Mouse (Mus musculus) liver, embryonic 16.5 days (tissue): ENCODE data around the gene Arl15. TPM values are rescaled to one million over a fixed set of nuclear protein-coding genes. Genes with fewer than 3 reads are reported as not detected.

Experiments
- ATAC-seq: fragments of 200-750 bp; cut with Nextera tagmentation; 2 replicates; pipeline ENCODE4 v1.8.0; 2017; ENCODE audit warnings: low read depth, mild to moderate bottlenecking, moderate number of reproducible peaks, moderate library complexity
- H3K27ac ChIP-seq: fragments of 300-500 bp; sonication (generic); 2 replicates; pipeline ENCODE4 v1.5.1; 2014; ENCODE audit warnings: mild to moderate bottlenecking, low read length
- H3K27me3 ChIP-seq: fragments of 300-500 bp; sonication (generic); 2 replicates; pipeline ENCODE4 v1.6.1; 2014; ENCODE audit warnings: low read depth, low read length, mixed read lengths; ENCODE audit not compliant: control insufficient read depth, insufficient read depth
- H3K36me3 ChIP-seq: fragments of 300-500 bp; sonication (generic); 2 replicates; pipeline ENCODE4 v1.6.1; 2014; ENCODE audit warnings: mild to moderate bottlenecking; ENCODE audit not compliant: control insufficient read depth, insufficient read depth
- H3K4me1 ChIP-seq: fragments of 300-500 bp; sonication (generic); 2 replicates; pipeline ENCODE4 v1.6.1; 2014; ENCODE audit warnings: low read depth, low read length, mixed read lengths; ENCODE audit not compliant: control insufficient read depth
- H3K4me2 ChIP-seq: fragments of 300-500 bp; sonication (generic); 2 replicates; pipeline ENCODE4 v1.6.1; 2014; ENCODE audit warnings: low read depth, low read length, mixed read lengths
- H3K4me3 ChIP-seq: fragments of 300-500 bp; sonication (generic); 2 replicates; pipeline ENCODE4 v1.5.1; 2014; ENCODE audit warnings: low read depth, mild to moderate bottlenecking, low read length
- H3K9ac ChIP-seq: fragments of 300-500 bp; sonication (generic); 2 replicates; pipeline ENCODE4 v1.6.1; 2014; ENCODE audit warnings: low read depth, low read length
- H3K9me3 ChIP-seq: fragments of 300-500 bp; sonication (generic); replicated peaks from 2 replicates; pipeline ENCODE4 v1.6.1; 2016; ENCODE audit warnings: low read length; ENCODE audit not compliant: control insufficient read depth
- whole genome bisulfite sequencing: fragments of 180-500 bp; shearing (Covaris S2); extraction: QIAGEN DNeasy Blood & Tissue Kit; methylation state at CpG from one replicate; pipeline ENCODE4 v1.1.7; 2014; ENCODE audit not compliant: insufficient replicate concordance; 5-methylcytosine and 5-hydroxymethylcytosine counted together
- polyA plus RNA-seq: library from polyadenylated mRNA; unstranded; fragments of >200 nt; fragmentation: Nextera tagmentation; extraction: Ambion mirVana; gene quantifications from 2 replicates; pipeline ENCODE4 v1.2.1, GENCODE M21; 2015

Arl15 gene
- polyA plus RNA-seq, 1 experiment from 2014 or later = 2.9 TPM

GRCm38 (mm10) chr13:113858667-113859391 is 64.5 kb downstream of the Arl15 start:
- peak overlapping the region; percentile 39 for H3K4me3 ChIP-seq
- H3K27ac ChIP-seq = peak overlapping the region; percentile 59
- 26% methylated on average over 13 of the region's 13 CpGs for WGBS
- peak; percentile 92 for ATAC-seq
- no peaks in the 10 kb centered on the region for H3K36me3 ChIP-seq
- no peaks in the 10 kb centered on the region for H3K27me3 ChIP-seq
- H3K9ac ChIP-seq = no peak overlapping the region
- peak overlapping the region; percentile 59 for H3K4me2 ChIP-seq
- H3K9me3 ChIP-seq = no peaks in the 10 kb centered on the region
- H3K4me1 ChIP-seq = peaks cover 40% of the 10 kb centered on the region

- H3K36me3 ChIP-seq = no peaks in the 10 kb centered on the region
- H3K9me3 ChIP-seq = no peaks in the 10 kb centered on the region
- 36% methylated on average over 11 of the region's 11 CpGs for WGBS
- no peak overlapping the region for H3K9ac ChIP-seq
- H3K4me3 ChIP-seq = peak overlapping the region; percentile 39
- H3K27me3 ChIP-seq = no peaks in the 10 kb centered on the region
- peak overlapping the region; percentile 59 for H3K4me2 ChIP-seq
- H3K27ac ChIP-seq = peak overlapping the region; percentile 59
- peaks cover 41% of the 10 kb centered on the region for H3K4me1 ChIP-seq
- peak; percentile 82 for ATAC-seq
Observed at GRCm38 (mm10) chr13:113859392-113859776, 65.1 kb downstream of the Arl15 start.

- no peaks in the 10 kb centered on the region for H3K27me3 ChIP-seq
- no peak for ATAC-seq
- peak overlapping the region; percentile 34; the same call in 1 of the 2 replicates for H3K9ac ChIP-seq
- no peaks in the 10 kb centered on the region for H3K36me3 ChIP-seq
- no peaks in the 10 kb centered on the region for H3K9me3 ChIP-seq
- WGBS = 82% methylated on average over 4 of the region's 4 CpGs
- H3K27ac ChIP-seq = peak overlapping the region; percentile 60
- H3K4me2 ChIP-seq = 0 out of 2 replicates have a peak overlapping the region, but pooled peaks have one; percentile 13
- H3K4me1 ChIP-seq = peaks cover 32% of the 10 kb centered on the region
- no peak overlapping the region for H3K4me3 ChIP-seq
Observed at GRCm38 (mm10) chr13:113860816-113861215, 66.5 kb downstream of the Arl15 start.

GRCm38 (mm10) chr13:113861231-113861630 is 66.9 kb downstream of the Arl15 start:
- peak overlapping the region; percentile 60 for H3K27ac ChIP-seq
- H3K36me3 ChIP-seq = no peaks in the 10 kb centered on the region
- H3K4me2 ChIP-seq = 0 out of 2 replicates have a peak overlapping the region, but pooled peaks have one; percentile 13
- peaks cover 30% of the 10 kb centered on the region for H3K4me1 ChIP-seq
- ATAC-seq = no peak
- no peaks in the 10 kb centered on the region for H3K27me3 ChIP-seq
- peak overlapping the region; percentile 34; the same call in 1 of the 2 replicates for H3K9ac ChIP-seq
- H3K9me3 ChIP-seq = no peaks in the 10 kb centered on the region
- H3K4me3 ChIP-seq = no peak overlapping the region
- WGBS = 41% methylated on average over 9 of the region's 9 CpGs

- WGBS = 80% methylated on average over 10 of the region's 10 CpGs
- no peak for ATAC-seq
- no peak overlapping the region for H3K4me2 ChIP-seq
- H3K27me3 ChIP-seq = no peaks in the 10 kb centered on the region
- no peaks in the 10 kb centered on the region for H3K9me3 ChIP-seq
- no peak overlapping the region for H3K9ac ChIP-seq
- no peak overlapping the region for H3K4me3 ChIP-seq
- no peak overlapping the region for H3K27ac ChIP-seq
- H3K4me1 ChIP-seq = peaks cover 27% of the 10 kb centered on the region
- H3K36me3 ChIP-seq = no peaks in the 10 kb centered on the region
Observed at GRCm38 (mm10) chr13:113862951-113863350, 68.6 kb downstream of the Arl15 start.

GRCm38 (mm10) chr13:113863688-113864087 is 69.4 kb downstream of the Arl15 start:
- no peak for ATAC-seq
- 49% methylated on average over 10 of the region's 10 CpGs for WGBS
- no peak overlapping the region for H3K4me2 ChIP-seq
- H3K27ac ChIP-seq = no peak overlapping the region
- no peaks in the 10 kb centered on the region for H3K36me3 ChIP-seq
- H3K4me3 ChIP-seq = no peak overlapping the region
- H3K9me3 ChIP-seq = no peaks in the 10 kb centered on the region
- H3K27me3 ChIP-seq = no peaks in the 10 kb centered on the region
- H3K9ac ChIP-seq = no peak overlapping the region
- peaks cover 27% of the 10 kb centered on the region for H3K4me1 ChIP-seq

GRCm38 (mm10) chr13:113864278-113864677 is 70.0 kb downstream of the Arl15 start:
- H3K9me3 ChIP-seq = no peaks in the 10 kb centered on the region
- WGBS = 60% methylated on average over 7 of the region's 7 CpGs
- no peak for ATAC-seq
- H3K36me3 ChIP-seq = no peaks in the 10 kb centered on the region
- no peak overlapping the region for H3K9ac ChIP-seq
- no peak overlapping the region for H3K27ac ChIP-seq
- H3K27me3 ChIP-seq = no peaks in the 10 kb centered on the region
- H3K4me2 ChIP-seq = no peak overlapping the region
- H3K4me3 ChIP-seq = no peak overlapping the region
- peaks cover 27% of the 10 kb centered on the region for H3K4me1 ChIP-seq

GRCm38 (mm10) chr13:113864893-113865292 is 70.6 kb downstream of the Arl15 start:
- Histone ChIP-seq H3K9ac (no peak overlapping the region), H3K4me2 (no peak overlapping the region), H3K4me3 (no peak overlapping the region), H3K27me3 (no peaks in the 10 kb centered on the region), H3K9me3 (no peaks in the 10 kb centered on the region), H3K27ac (no peak overlapping the region), H3K4me1 (peaks cover 30% of the 10 kb centered on the region), H3K36me3 (no peaks in the 10 kb centered on the region)
- ATAC-seq = peak; percentile 51
- 42% methylated on average over 1 of the region's 1 CpGs for WGBS

- H3K9me3 ChIP-seq = no peaks in the 10 kb centered on the region
Observed at GRCm38 (mm10) chr13:113865378-113865777, 71.1 kb downstream of the Arl15 start.

More at GRCm38 (mm10) chr13:113865378-113865777, 71.1 kb downstream of the Arl15 start:
- ATAC-seq = no peak
- WGBS = 40% methylated on average over 6 of the region's 6 CpGs
- no peak overlapping the region for H3K9ac ChIP-seq
- no peak overlapping the region for H3K4me2 ChIP-seq
- H3K36me3 ChIP-seq = no peaks in the 10 kb centered on the region
- H3K27me3 ChIP-seq = no peaks in the 10 kb centered on the region
- H3K4me1 ChIP-seq = peaks cover 28% of the 10 kb centered on the region
- 0 out of 2 replicates have a peak overlapping the region, but pooled peaks have one; percentile 21 for H3K27ac ChIP-seq
- H3K4me3 ChIP-seq = no peak overlapping the region
